Mouse (Mus musculus) intestine, postnatal 0 days (tissue): ENCODE data around the gene Gm11127. TPM values are rescaled to one million over a fixed set of nuclear protein-coding genes. Genes with fewer than 3 reads are reported as not detected.

Source experiments
- ATAC-seq: fragments of 200-750 bp; cut with Nextera tagmentation; 2 replicates; pipeline ENCODE4 v1.8.0; 2017; ENCODE audit warnings: mild to moderate bottlenecking, moderate TSS enrichment, moderate library complexity
- H3K27ac ChIP-seq: fragments of 300-500 bp; sonication (generic); 2 replicates; pipeline ENCODE4 v1.5.1; 2014; ENCODE audit warnings: mild to moderate bottlenecking, low read depth, low read length, moderate library complexity
- H3K27me3 ChIP-seq: fragments of 300-500 bp; sonication (generic); replicated peaks from 2 replicates; pipeline ENCODE4 v1.6.1; 2014; ENCODE audit warnings: low read length, mixed read lengths; ENCODE audit not compliant: control insufficient read depth, insufficient read depth
- H3K36me3 ChIP-seq: fragments of 300-500 bp; sonication (generic); 2 replicates; pipeline ENCODE4 v1.6.1; 2014; ENCODE audit warnings: mild to moderate bottlenecking, moderate library complexity; ENCODE audit not compliant: control insufficient read depth, insufficient read depth
- H3K4me1 ChIP-seq: fragments of 300-500 bp; sonication (generic); replicated peaks from 2 replicates; pipeline ENCODE4 v1.6.1; 2014; ENCODE audit warnings: antibody characterized with exemption, low read length, mixed read lengths; ENCODE audit not compliant: control insufficient read depth, insufficient read depth
- H3K4me2 ChIP-seq: fragments of 300-500 bp; sonication (generic); replicated peaks from 2 replicates; pipeline ENCODE4 v1.6.1; 2014; ENCODE audit warnings: low read depth, mild to moderate bottlenecking, moderate library complexity
- H3K4me3 ChIP-seq: fragments of 300-500 bp; sonication (generic); 2 replicates; pipeline ENCODE4 v1.5.1; 2014; ENCODE audit warnings: low read depth, low read length
- H3K9ac ChIP-seq: fragments of 300-500 bp; sonication (generic); 2 replicates; pipeline ENCODE4 v1.6.1; 2014; ENCODE audit warnings: mild to moderate bottlenecking, low read depth, low read length
- H3K9me3 ChIP-seq: fragments of 300-500 bp; sonication (generic); 2 replicates; pipeline ENCODE4 v1.6.1; 2016; ENCODE audit warnings: mixed run types; ENCODE audit not compliant: control insufficient read depth
- CTCF ChIP-seq: sonication (generic); IDR thresholded peaks from 2 replicates; pipeline ENCODE4 v1.5.1; 2016; ENCODE audit warnings: low read depth, mild to moderate bottlenecking, control low read depth, antibody characterized with exemption, moderate library complexity
- WGBS: fragments of 180-500 bp; shearing (Covaris S2); extraction: QIAGEN DNeasy Blood & Tissue Kit; methylation state at CpG from one replicate; pipeline ENCODE4 v1.1.7; 2014; 5-methylcytosine and 5-hydroxymethylcytosine counted together
- polyA plus RNA-seq: library from polyadenylated mRNA; unstranded; fragments of >200 nt; fragmentation: Nextera tagmentation; extraction: Ambion mirVana; gene quantifications from 2 replicates; pipeline ENCODE4 v1.2.1, GENCODE M21; 2015

Gm11127 gene
- polyA plus RNA-seq, 1 experiment from 2014 or later: 86.5 TPM

- H3K4me2 ChIP-seq: peak within 1 kb of the TSS; percentile 60
- ATAC-seq: peak; percentile 78
- H3K9ac ChIP-seq: 0 out of 2 replicates have a peak within 1 kb of the TSS, but pooled peaks have one; percentile 31
- peak within 1 kb of the TSS; percentile 15; the same call in 1 of the 2 replicates for H3K4me3 ChIP-seq
- WGBS: 21% methylated on average over 15 of the region's 15 CpGs
- H3K27ac ChIP-seq: peak within 1 kb of the TSS; percentile 65
- peak; percentile 57 for TF ChIP-seq CTCF
- no peaks in the 10 kb centered on the region for H3K36me3 ChIP-seq
- 0 out of 2 replicates have a peak, but pooled peaks cover 3% of the 10 kb centered on the region for H3K4me1 ChIP-seq
- H3K27me3 ChIP-seq: no peaks in the 10 kb centered on the region
- no peaks in the 10 kb centered on the region for H3K9me3 ChIP-seq
Observed at GRCm38 (mm10) chr17:36020191-36021073, 37.7 kb downstream of the Gm11127 start, which contains the start of gene H2-T24. Gene H2-T24, minus strand, starts transcription at chr17:36020560.

DNA sequence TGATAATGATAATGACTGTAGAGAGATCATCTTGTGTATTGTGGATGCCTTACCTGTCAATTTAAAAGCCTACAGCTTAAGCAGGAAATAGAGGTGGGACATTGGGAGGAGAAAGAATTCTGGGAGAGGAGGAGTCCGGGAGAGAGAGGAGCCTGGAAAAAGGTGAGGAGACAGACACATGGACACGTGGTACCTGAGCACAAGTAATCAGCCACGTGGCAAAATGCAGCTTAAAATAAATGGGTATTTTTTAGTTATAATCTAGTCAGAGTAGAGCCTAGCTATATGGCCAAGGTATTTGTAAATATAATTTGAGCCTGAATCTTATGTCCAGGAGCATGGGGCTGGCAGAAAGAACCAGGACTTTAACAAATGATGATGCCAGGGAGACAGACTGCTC is 38.7 kb downstream of the Gm11127 start:
- ATAC-seq: no peak
- WGBS: 70% methylated on average over 3 of the region's 3 CpGs
- Histone ChIP-seq H3K4me3 (0 out of 2 replicates have a peak overlapping the region, but pooled peaks have one; percentile 15), H3K36me3 (peaks cover 7% of the 10 kb centered on the region; the same call in 1 of the 2 replicates), H3K27me3 (no peaks in the 10 kb centered on the region), H3K27ac (no peak overlapping the region), H3K9me3 (no peaks in the 10 kb centered on the region), H3K4me1 (0 out of 2 replicates have a peak, but pooled peaks cover 3% of the 10 kb centered on the region), H3K4me2 (peak overlapping the region; percentile 60), H3K9ac (no peak overlapping the region)
- TF ChIP-seq CTCF: no peak

- Histone ChIP-seq H3K4me3 (no peak overlapping the region), H3K36me3 (peaks cover 13% of the 10 kb centered on the region; the same call in 1 of the 2 replicates), H3K9ac (no peak overlapping the region), H3K27ac (no peak overlapping the region), H3K9me3 (no peaks in the 10 kb centered on the region), H3K27me3 (no peaks in the 10 kb centered on the region), H3K4me1 (0 out of 2 replicates have a peak, but pooled peaks cover 3% of the 10 kb centered on the region), H3K4me2 (no peak overlapping the region)
- no peak for TF ChIP-seq CTCF
- 55% methylated on average over 2 of the region's 2 CpGs for WGBS
- no peak for ATAC-seq
Observed at GRCm38 (mm10) chr17:36018979-36019378, 39.2 kb downstream of the Gm11127 start.

- H3K9ac ChIP-seq: no peak overlapping the region
- no peaks in the 10 kb centered on the region for H3K9me3 ChIP-seq
- no peaks in the 10 kb centered on the region for H3K27me3 ChIP-seq
- whole genome bisulfite sequencing: 85% methylated on average over 5 of the region's 5 CpGs
- H3K27ac ChIP-seq: no peak overlapping the region; the same call in 1 of the 2 replicates
- H3K36me3 ChIP-seq: peaks cover 13% of the 10 kb centered on the region; the same call in 1 of the 2 replicates
- no peak overlapping the region for H3K4me3 ChIP-seq
- H3K4me1 ChIP-seq: 0 out of 2 replicates have a peak, but pooled peaks cover 3% of the 10 kb centered on the region
- ATAC-seq: no peak
- TF ChIP-seq CTCF: no peak
- H3K4me2 ChIP-seq: no peak overlapping the region
Observed at GRCm38 (mm10) chr17:36017046-36017445, 41.1 kb downstream of the Gm11127 start.

GRCm38 (mm10) chr17:36014977-36015376 is 43.2 kb downstream of the Gm11127 start:
- no peak for TF ChIP-seq CTCF
- no peak overlapping the region for H3K9ac ChIP-seq
- H3K4me3 ChIP-seq: no peak overlapping the region
- 92% methylated on average over 5 of the region's 5 CpGs for WGBS
- H3K4me2 ChIP-seq: no peak overlapping the region
- H3K9me3 ChIP-seq: no peaks in the 10 kb centered on the region
- peaks cover 13% of the 10 kb centered on the region; the same call in 1 of the 2 replicates for H3K36me3 ChIP-seq
- H3K27ac ChIP-seq: no peak overlapping the region
- no peaks in the 10 kb centered on the region for H3K27me3 ChIP-seq
- H3K4me1 ChIP-seq: 0 out of 2 replicates have a peak, but pooled peaks cover 2% of the 10 kb centered on the region
- ATAC-seq: no peak

Other genes with a start within 250 kb of the Gm11127 start
- gene Ier3, start 236.7 kb downstream of the Gm11127 start, polyA plus RNA-seq: 34.6 and 36.9 TPM in 2 replicates
- gene Flot1, start 235.1 kb downstream of the Gm11127 start, polyA plus RNA-seq: 56.4 and 57.8 TPM in 2 replicates
- 233 and 240 TPM in 2 replicates for gene Tubb5, start 220.1 kb downstream of the Gm11127 start, polyA plus RNA-seq
- 2.3 and 2.7 TPM in 2 replicates for gene Mdc1, start 216.9 kb downstream of the Gm11127 start, polyA plus RNA-seq
- gene Nrm, start 197.1 kb downstream of the Gm11127 start, polyA plus RNA-seq: 19.8 and 20.6 TPM in 2 replicates
- gene Ppp1r18, start 192.8 kb downstream of the Gm11127 start, polyA plus RNA-seq: 15.2 and 15.6 TPM in 2 replicates
- gene Dhx16, start 178.6 kb downstream of the Gm11127 start, polyA plus RNA-seq: 17.2 and 18.1 TPM in 2 replicates
- 31.5 and 32.3 TPM in 2 replicates for gene 2310061I04Rik, start 160.9 kb downstream of the Gm11127 start, polyA plus RNA-seq
- gene Atat1, start 148.3 kb downstream of the Gm11127 start, polyA plus RNA-seq: 11.0 and 11.9 TPM in 2 replicates
- 81.6 and 85.7 TPM in 2 replicates for gene Mrps18b, start 142.0 kb downstream of the Gm11127 start, polyA plus RNA-seq
- 13.8 and 14.3 TPM in 2 replicates for gene Ppp1r10, start 141.9 kb downstream of the Gm11127 start, polyA plus RNA-seq
- 84.1 and 91.1 TPM in 2 replicates for gene Abcf1, start 88.6 kb downstream of the Gm11127 start, polyA plus RNA-seq
- gene Gnl1, start 78.5 kb downstream of the Gm11127 start, polyA plus RNA-seq: 29.4 and 33.9 TPM in 2 replicates
- gene Prr3, start 78.1 kb downstream of the Gm11127 start, polyA plus RNA-seq: 9.4 and 9.6 TPM in 2 replicates
- gene H2-T24, start 37.8 kb downstream of the Gm11127 start, polyA plus RNA-seq: 1.4 and 1.5 TPM in 2 replicates
- 68.3 and 71.7 TPM in 2 replicates for gene H2-T23, start 25.5 kb downstream of the Gm11127 start, polyA plus RNA-seq
- 19.5 and 21.2 TPM in 2 replicates for gene H2-T22, start 15.6 kb downstream of the Gm11127 start, polyA plus RNA-seq
- 2.8 and 3.1 TPM in 2 replicates for gene Gm6034, start 15.4 kb downstream of the Gm11127 start, polyA plus RNA-seq
- 0.17 TPM in 1 of 2 replicates, not detected in the other for gene Gm19684, start 63.3 kb upstream of the Gm11127 start, polyA plus RNA-seq
- gene Gm7030, start 71.1 kb upstream of the Gm11127 start, polyA plus RNA-seq: 0.93 and 1.3 TPM in 2 replicates
- 28.7 and 31.1 TPM in 2 replicates for gene Gm8909, start 110.2 kb upstream of the Gm11127 start, polyA plus RNA-seq
- gene H2-T3, start 131.9 kb upstream of the Gm11127 start, polyA plus RNA-seq: 53.3 and 65.3 TPM in 2 replicates
- 103 and 110 TPM in 2 replicates for gene Rpp21, start 199.7 kb upstream of the Gm11127 start, polyA plus RNA-seq
- 4.2 and 5.7 TPM in 2 replicates for gene Trim39, start 213.9 kb upstream of the Gm11127 start, polyA plus RNA-seq
- gene H2-M10.2, start 228.1 kb upstream of the Gm11127 start, polyA plus RNA-seq: not detected in 2 replicates